Mouse (Mus musculus) fibroblast of lung, adult 2 months (primary cell): Measurements from ENCODE around the gene Cycs.
"Not testable (repeated sequence)": the region's sequence is repeated elsewhere in the genome, so short reads cannot be mapped to it uniquely, and the experiment has no call there.

ENCODE experiments used
- DNase-seq: peaks from one replicate; pipeline ENCODE4 v3.0.0-alpha.2; 2011; ENCODE audit warnings: low read depth

Cycs gene

GRCm38 (mm10) chr6:50566141-50566996 lies at the start of gene Cycs:
Cycs (minus strand) TSS chr6:50566538.
- DNase-seq: peak; percentile 99

GRCm38 (mm10) chr6:50601620-50602019 lies 35.3 kb upstream of the Cycs start:
- no peak for DNase-seq

GRCm38 (mm10) chr6:50598560-50598959 lies 32.2 kb upstream of the Cycs start:
- no peak for DNase-seq

- DNase-seq: peak; percentile 91
These were observed 30.2 kb upstream of the Cycs start, which contains the start of gene 4921507P07Rik for GRCm38 (mm10) chr6:50596301-50597211. 4921507P07Rik (minus strand) TSS chr6:50596632.

- no peak for DNase-seq
These were observed 28.0 kb upstream of the Cycs start for GRCm38 (mm10) chr6:50594372-50594771.

GRCm38 (mm10) chr6:50593334-50593845 lies 27.1 kb upstream of the Cycs start:
- no peak for DNase-seq

- DNase-seq: no peak
These were observed 23.9 kb upstream of the Cycs start for GRCm38 (mm10) chr6:50590234-50590633.

GRCm38 (mm10) chr6:50588251-50588650 lies 21.9 kb upstream of the Cycs start:
- DNase-seq: peak; percentile 36

GRCm38 (mm10) chr6:50587412-50587811 lies 21.1 kb upstream of the Cycs start:
- no peak for DNase-seq

- DNase-seq: no peak
These were observed 20.0 kb upstream of the Cycs start for GRCm38 (mm10) chr6:50586316-50586715.

GRCm38 (mm10) chr6:50585733-50586132 lies 19.4 kb upstream of the Cycs start:
- no peak for DNase-seq

GRCm38 (mm10) chr6:50571661-50572060 lies 5.3 kb upstream of the Cycs start:
- no peak for DNase-seq

- DNase-seq: no peak
These were observed 588 bp upstream of the Cycs start for GRCm38 (mm10) chr6:50566997-50567255.

GRCm38 (mm10) chr6:50563651-50564050 lies 2.7 kb downstream of the Cycs start:
- DNase-seq: no peak

GRCm38 (mm10) chr6:50562421-50562820 lies 3.9 kb downstream of the Cycs start:
- DNase-seq: no peak

GRCm38 (mm10) chr6:50560776-50561175 lies 5.6 kb downstream of the Cycs start:
- DNase-seq: no peak

- no peak for DNase-seq
These were observed 7.5 kb downstream of the Cycs start for GRCm38 (mm10) chr6:50558877-50559276.

- no peak for DNase-seq
These were observed 8.8 kb downstream of the Cycs start for GRCm38 (mm10) chr6:50557566-50557965.

- DNase-seq: not testable (repeated sequence)
These were observed 12.1 kb downstream of the Cycs start for GRCm38 (mm10) chr6:50554223-50554622.

- DNase-seq: no peak
These were observed 13.3 kb downstream of the Cycs start for GRCm38 (mm10) chr6:50552881-50553518.

- no peak for DNase-seq
These were observed 16.5 kb downstream of the Cycs start for GRCm38 (mm10) chr6:50549791-50550190.

- no peak for DNase-seq
These were observed 17.3 kb downstream of the Cycs start for GRCm38 (mm10) chr6:50549051-50549450.
